8 mouse cellular contexts compared by ENCODE assay signal in the genomic region with DNA sequence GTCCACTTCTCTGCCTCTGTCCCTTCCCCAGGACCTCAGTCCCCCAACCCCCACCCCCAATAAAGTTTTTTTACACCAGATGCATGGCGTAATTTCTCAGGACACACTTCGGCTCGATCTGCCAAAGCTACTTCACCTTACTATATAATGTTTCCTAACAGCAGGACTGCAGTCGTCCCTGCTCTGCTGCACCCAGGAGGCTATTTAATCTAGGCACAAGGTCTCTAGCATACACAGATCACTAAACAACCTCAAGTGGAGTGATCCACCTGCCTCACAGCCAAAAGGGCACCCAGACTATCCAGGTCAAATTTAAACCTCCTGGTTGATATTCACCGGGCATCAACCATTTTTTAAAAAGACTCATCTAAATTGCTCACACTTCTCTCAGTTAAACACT. TPM values are rescaled to one million over a fixed set of nuclear protein-coding genes. Genes with fewer than 3 reads are reported as not detected.
DNase-seq lines count a peak whose midpoint lies in the region; ATAC-seq lines count a peak whose summit lies in the region.

No protein-coding gene starts in this region.

- H3K4me2 ChIP-seq in kidney, embryonic 15.5 days: peak overlapping the region; percentile 84
- peak overlapping the region; percentile 82 for H3K4me2 ChIP-seq in hindbrain, embryonic 11.5 days (replicated peaks; ENCODE audit: low read depth, low read length)
- peak overlapping the region; percentile 63 for H3K4me2 ChIP-seq in midbrain, embryonic 13.5 days (replicated peaks)

- no peak for ATAC-seq in kidney, embryonic 15.5 days (replicated peaks; ENCODE audit: low FRiP score)
- ATAC-seq in hindbrain, embryonic 11.5 days (ENCODE audit: low FRiP score): no peak
- ATAC-seq in midbrain, embryonic 13.5 days: no peak
- no peak for ATAC-seq in erythroid progenitor cell, adult 5-6 weeks (replicated peaks; ENCODE audit: low FRiP score, poor library complexity, severe bottlenecking)

- WGBS in kidney, embryonic 15.5 days: 22% methylated on average over 5 of the region's 5 CpGs
- WGBS in hindbrain, embryonic 11.5 days: 30% methylated on average over 5 of the region's 5 CpGs
- WGBS in midbrain, embryonic 13.5 days: 31% methylated on average over 5 of the region's 5 CpGs

- DNase-seq in kidney, adult 9 months: no peak
- peak; percentile 56 for DNase-seq in cerebellum, adult 9-11 months
- no peak for DNase-seq in hindbrain, embryonic 11.5 days (ENCODE audit: low spot score)
- DNase-seq in ovary, postnatal 14 days (ENCODE audit: low spot score): no peak
- no peak for DNase-seq in urinary bladder, postnatal 10 days (ENCODE audit: low spot score)

- peak overlapping the region; percentile 59 for H3K9ac ChIP-seq in kidney, embryonic 15.5 days
- H3K9ac ChIP-seq in hindbrain, embryonic 11.5 days (ENCODE audit: low read depth, low read length): peak overlapping the region; percentile 56
- peak overlapping the region; percentile 63 for H3K9ac ChIP-seq in midbrain, embryonic 13.5 days (replicated peaks)

- H3K9me3 ChIP-seq in kidney, embryonic 15.5 days (replicated peaks): no peaks in the 10 kb centered on the region
- H3K9me3 ChIP-seq in hindbrain, embryonic 11.5 days (ENCODE audit: control insufficient read depth, low read length): no peaks in the 10 kb centered on the region; the same call in 1 of the 2 replicates
- no peaks in the 10 kb centered on the region for H3K9me3 ChIP-seq in midbrain, embryonic 13.5 days

- H3K4me3 ChIP-seq in kidney, embryonic 15.5 days (replicated peaks): peak overlapping the region; percentile 57
- H3K4me3 ChIP-seq in hindbrain, embryonic 11.5 days (ENCODE audit: low read depth, low read length): peak overlapping the region; percentile 44
- peak overlapping the region; percentile 49 for H3K4me3 ChIP-seq in midbrain, embryonic 13.5 days (replicated peaks)

- peaks cover 7% of the 10 kb centered on the region; the same call in 1 of the 2 replicates for H3K36me3 ChIP-seq in kidney, embryonic 15.5 days
- H3K36me3 ChIP-seq in hindbrain, embryonic 11.5 days (ENCODE audit: control insufficient read depth, insufficient read depth, low read length): no peaks in the 10 kb centered on the region
- H3K36me3 ChIP-seq in midbrain, embryonic 13.5 days: 0 out of 2 replicates have a peak, but pooled peaks cover 6% of the 10 kb centered on the region

- peak overlapping the region; percentile 96 for H3K27ac ChIP-seq in kidney, embryonic 15.5 days
- H3K27ac ChIP-seq in hindbrain, embryonic 11.5 days (ENCODE audit: low read depth, low read length): no peak overlapping the region
- H3K27ac ChIP-seq in midbrain, embryonic 13.5 days: peak overlapping the region; percentile 92

- peaks cover 11% of the 10 kb centered on the region for H3K4me1 ChIP-seq in kidney, embryonic 15.5 days
- H3K4me1 ChIP-seq in hindbrain, embryonic 11.5 days (replicated peaks; ENCODE audit: control insufficient read depth, insufficient read depth, low read length): no peaks in the 10 kb centered on the region
- peaks cover 12% of the 10 kb centered on the region for H3K4me1 ChIP-seq in midbrain, embryonic 13.5 days (replicated peaks)

- no peaks in the 10 kb centered on the region; the same call in 1 of the 2 replicates for H3K27me3 ChIP-seq in kidney, embryonic 15.5 days
- no peaks in the 10 kb centered on the region for H3K27me3 ChIP-seq in hindbrain, embryonic 11.5 days (ENCODE audit: control insufficient read depth, insufficient read depth, low read length)
- peaks cover 7% of the 10 kb centered on the region; the same call in 1 of the 2 replicates for H3K27me3 ChIP-seq in midbrain, embryonic 13.5 days

RNA-seq across cellular contexts. Expression of a gene that starts 3.6 kb away (rescaled TPM):
- polyA plus RNA-seq in kidney, embryonic 15.5 days (2015; fragmentation: Nextera tagmentation; extraction: Ambion mirVana): 5.5 and 5.7 TPM in 2 replicates
- polyA plus RNA-seq in hindbrain, embryonic 11.5 days (2014; fragmentation: Nextera tagmentation; extraction: Ambion mirVana): 6.3 and 6.7 TPM in 2 replicates
- 9.4 and 9.5 TPM in 2 replicates for polyA plus RNA-seq in midbrain, embryonic 13.5 days (2015; fragmentation: Nextera tagmentation; extraction: Ambion mirVana)
- total RNA-seq in erythroid progenitor cell, adult 5-6 weeks (2015; ENCODE audit: low replicate concordance): 1.4 TPM in 1 of 2 replicates, not detected in the other
- 1.2 and 6.4 TPM in 2 replicates for total RNA-seq in erythroid progenitor cell, adult 5-6 weeks (2017; ENCODE audit: low replicate concordance)

RNA-seq across cellular contexts. Expression of a gene that starts 6.7 kb away (rescaled TPM):
- polyA plus RNA-seq in kidney, embryonic 15.5 days (2015; fragmentation: Nextera tagmentation; extraction: Ambion mirVana): 1.8 and 2.4 TPM in 2 replicates
- polyA plus RNA-seq in hindbrain, embryonic 11.5 days (2014; fragmentation: Nextera tagmentation; extraction: Ambion mirVana): 2.2 and 3.1 TPM in 2 replicates
- polyA plus RNA-seq in midbrain, embryonic 13.5 days (2015; fragmentation: Nextera tagmentation; extraction: Ambion mirVana): 4.7 and 5.1 TPM in 2 replicates
- total RNA-seq in erythroid progenitor cell, adult 5-6 weeks (2015; ENCODE audit: low replicate concordance): 5.4 and 6.8 TPM in 2 replicates
- 4.0 and 16.4 TPM in 2 replicates for total RNA-seq in erythroid progenitor cell, adult 5-6 weeks (2017; ENCODE audit: low replicate concordance)

RNA-seq across cellular contexts. Expression of a gene that starts 13.2 kb away (rescaled TPM):
- 27.4 and 27.5 TPM in 2 replicates for polyA plus RNA-seq in kidney, embryonic 15.5 days (2015; fragmentation: Nextera tagmentation; extraction: Ambion mirVana)
- polyA plus RNA-seq in hindbrain, embryonic 11.5 days (2014; fragmentation: Nextera tagmentation; extraction: Ambion mirVana): 21.3 and 22.4 TPM in 2 replicates
- 27.9 and 28.2 TPM in 2 replicates for polyA plus RNA-seq in midbrain, embryonic 13.5 days (2015; fragmentation: Nextera tagmentation; extraction: Ambion mirVana)
- total RNA-seq in erythroid progenitor cell, adult 5-6 weeks (2015; ENCODE audit: low replicate concordance): 3.8 and 5.4 TPM in 2 replicates
- total RNA-seq in erythroid progenitor cell, adult 5-6 weeks (2017; ENCODE audit: low replicate concordance): 1.7 and 5.4 TPM in 2 replicates

RNA-seq across cellular contexts. Expression of a gene that starts 24.6 kb away (rescaled TPM):
- polyA plus RNA-seq in kidney, embryonic 15.5 days (2015; fragmentation: Nextera tagmentation; extraction: Ambion mirVana): 28.8 and 30.1 TPM in 2 replicates
- polyA plus RNA-seq in hindbrain, embryonic 11.5 days (2014; fragmentation: Nextera tagmentation; extraction: Ambion mirVana): 95.2 and 102 TPM in 2 replicates
- 181 and 184 TPM in 2 replicates for polyA plus RNA-seq in midbrain, embryonic 13.5 days (2015; fragmentation: Nextera tagmentation; extraction: Ambion mirVana)
- not detected in 2 replicates for total RNA-seq in erythroid progenitor cell, adult 5-6 weeks (2015; ENCODE audit: low replicate concordance)
- total RNA-seq in erythroid progenitor cell, adult 5-6 weeks (2017; ENCODE audit: low replicate concordance): not detected in 2 replicates

RNA-seq across cellular contexts. Expression of a gene that starts 40.6 kb away (rescaled TPM):
- polyA plus RNA-seq in kidney, embryonic 15.5 days (2015; fragmentation: Nextera tagmentation; extraction: Ambion mirVana): 19.7 and 21.7 TPM in 2 replicates
- 65.0 and 66.5 TPM in 2 replicates for polyA plus RNA-seq in hindbrain, embryonic 11.5 days (2014; fragmentation: Nextera tagmentation; extraction: Ambion mirVana)
- 135 and 136 TPM in 2 replicates for polyA plus RNA-seq in midbrain, embryonic 13.5 days (2015; fragmentation: Nextera tagmentation; extraction: Ambion mirVana)
- not detected in 2 replicates for total RNA-seq in erythroid progenitor cell, adult 5-6 weeks (2015; ENCODE audit: low replicate concordance)
- total RNA-seq in erythroid progenitor cell, adult 5-6 weeks (2017; ENCODE audit: low replicate concordance): not detected in 2 replicates
